Mouse (Mus musculus): Measurements from ENCODE around the gene Tepp. TPM values are rescaled to one million over a fixed set of nuclear protein-coding genes. Genes with fewer than 3 reads are reported as not detected.
A peak's percentile ranks its signal among the peaks of the same experiment; 100 is the strongest.

Tepp gene
- polyA plus RNA-seq, 1 experiment from 2014 or later, result 1.3 TPM

- H3K27me3 ChIP-seq, result no peaks in the 10 kb centered on the region
- peak overlapping the region; percentile 99 for H3K9ac ChIP-seq (replicated peaks)
- peaks cover 24% of the 10 kb centered on the region for H3K4me1 ChIP-seq
- H3K4me2 ChIP-seq (replicated peaks), result peak overlapping the region; percentile 80
- no peak; the same call in 1 of the 2 replicates for ATAC-seq (replicated peaks)
- peaks cover 23% of the 10 kb centered on the region for H3K36me3 ChIP-seq
- WGBS, result 26% methylated on average over 21 of the region's 21 CpGs
- H3K4me3 ChIP-seq, result peak overlapping the region; percentile 88
- no peaks in the 10 kb centered on the region for H3K9me3 ChIP-seq
- peak overlapping the region; percentile 94 for H3K27ac ChIP-seq (replicated peaks)
Measured at GRCm38 (mm10) chr8:95332437-95333199, 22.3 kb downstream of the Tepp start.

GRCm38 (mm10) chr8:95335706-95336105 lies 25.3 kb downstream of the Tepp start:
- Histone ChIP-seq H3K4me3 (no peak overlapping the region), H3K9ac (replicated peaks) (no peak overlapping the region), H3K36me3 (peaks cover 22% of the 10 kb centered on the region), H3K4me1 (peaks cover 12% of the 10 kb centered on the region), H3K9me3 (no peaks in the 10 kb centered on the region), H3K27me3 (no peaks in the 10 kb centered on the region), H3K4me2 (replicated peaks) (no peak overlapping the region), H3K27ac (replicated peaks) (no peak overlapping the region)
- WGBS, result 91% methylated on average over 1 of the region's 1 CpGs
- ATAC-seq (replicated peaks), result no peak

- Histone ChIP-seq H3K9ac (replicated peaks) (no peak overlapping the region), H3K36me3 (peaks cover 28% of the 10 kb centered on the region), H3K4me2 (replicated peaks) (no peak overlapping the region), H3K4me3 (no peak overlapping the region), H3K27ac (replicated peaks) (no peak overlapping the region), H3K27me3 (no peaks in the 10 kb centered on the region), H3K9me3 (no peaks in the 10 kb centered on the region), H3K4me1 (peaks cover 10% of the 10 kb centered on the region; the same call in 1 of the 2 replicates)
- ATAC-seq (replicated peaks), result no peak
Measured at GRCm38 (mm10) chr8:95336363-95336762, 26.0 kb downstream of the Tepp start.

GRCm38 (mm10) chr8:95341721-95342120 lies 31.4 kb downstream of the Tepp start:
- H3K4me2 ChIP-seq (replicated peaks), result no peak overlapping the region
- H3K4me1 ChIP-seq, result peaks cover under 1% of the 10 kb centered on the region
- no peak overlapping the region for H3K4me3 ChIP-seq
- no peak overlapping the region for H3K27ac ChIP-seq (replicated peaks)
- peaks cover 48% of the 10 kb centered on the region for H3K36me3 ChIP-seq
- no peak overlapping the region for H3K9ac ChIP-seq (replicated peaks)
- ATAC-seq (replicated peaks), result no peak
- H3K9me3 ChIP-seq, result no peaks in the 10 kb centered on the region
- WGBS, result 47% methylated on average over 5 of the region's 5 CpGs
- no peaks in the 10 kb centered on the region for H3K27me3 ChIP-seq

- H3K27ac ChIP-seq (replicated peaks), result no peak overlapping the region
- H3K9me3 ChIP-seq, result no peaks in the 10 kb centered on the region
- no peak overlapping the region for H3K9ac ChIP-seq (replicated peaks)
- no peak for ATAC-seq (replicated peaks)
- no peak overlapping the region for H3K4me2 ChIP-seq (replicated peaks)
- H3K36me3 ChIP-seq, result peaks cover 34% of the 10 kb centered on the region
- WGBS, result 76% methylated on average over 6 of the region's 6 CpGs
- no peaks in the 10 kb centered on the region for H3K27me3 ChIP-seq
- H3K4me1 ChIP-seq, result peaks cover 20% of the 10 kb centered on the region
- no peak overlapping the region for H3K4me3 ChIP-seq
Measured at GRCm38 (mm10) chr8:95344668-95345067, 34.3 kb downstream of the Tepp start.

- Histone ChIP-seq H3K4me2 (replicated peaks) (no peak overlapping the region), H3K4me1 (peaks cover 33% of the 10 kb centered on the region), H3K4me3 (no peak overlapping the region), H3K9me3 (no peaks in the 10 kb centered on the region), H3K36me3 (peaks cover 20% of the 10 kb centered on the region), H3K9ac (replicated peaks) (no peak overlapping the region), H3K27ac (replicated peaks) (no peak overlapping the region), H3K27me3 (no peaks in the 10 kb centered on the region)
- 31% methylated on average over 8 of the region's 8 CpGs for WGBS
- ATAC-seq (replicated peaks), result peak; percentile 44
Measured at GRCm38 (mm10) chr8:95346643-95347545, 36.5 kb downstream of the Tepp start.

- Histone ChIP-seq H3K4me3 (no peak overlapping the region), H3K4me2 (replicated peaks) (no peak overlapping the region), H3K27ac (replicated peaks) (no peak overlapping the region), H3K9ac (replicated peaks) (no peak overlapping the region), H3K36me3 (peaks cover 18% of the 10 kb centered on the region), H3K4me1 (peaks cover 37% of the 10 kb centered on the region), H3K9me3 (no peaks in the 10 kb centered on the region), H3K27me3 (no peaks in the 10 kb centered on the region)
- WGBS, result 90% methylated on average over 2 of the region's 2 CpGs
- ATAC-seq (replicated peaks), result no peak
Measured at GRCm38 (mm10) chr8:95348356-95348755, 38.0 kb downstream of the Tepp start.

GRCm38 (mm10) chr8:95348811-95349630 lies 38.7 kb downstream of the Tepp start:
- Histone ChIP-seq H3K27me3 (no peaks in the 10 kb centered on the region), H3K4me3 (no peak overlapping the region), H3K27ac (replicated peaks) (peak overlapping the region; percentile 53), H3K9me3 (no peaks in the 10 kb centered on the region), H3K36me3 (peaks cover 11% of the 10 kb centered on the region), H3K4me2 (replicated peaks) (peak overlapping the region; percentile 23), H3K4me1 (peaks cover 43% of the 10 kb centered on the region), H3K9ac (replicated peaks) (no peak overlapping the region)
- ATAC-seq (replicated peaks), result peak; percentile 17; the same call in 1 of the 2 replicates
- 32% methylated on average over 19 of the region's 19 CpGs for WGBS

GRCm38 (mm10) chr8:95351461-95351860 lies 41.1 kb downstream of the Tepp start:
- no peak overlapping the region for H3K9ac ChIP-seq (replicated peaks)
- H3K9me3 ChIP-seq, result no peaks in the 10 kb centered on the region
- H3K27me3 ChIP-seq, result no peaks in the 10 kb centered on the region
- peak overlapping the region; percentile 83 for H3K4me3 ChIP-seq
- H3K4me1 ChIP-seq, result peaks cover 50% of the 10 kb centered on the region
- 3% methylated on average over 15 of the region's 15 CpGs for WGBS
- no peak for ATAC-seq (replicated peaks)
- H3K36me3 ChIP-seq, result no peaks in the 10 kb centered on the region
- peak overlapping the region; percentile 81 for H3K4me2 ChIP-seq (replicated peaks)
- H3K27ac ChIP-seq (replicated peaks), result no peak overlapping the region

GRCm38 (mm10) chr8:95352151-95352870 lies 41.9 kb downstream of the Tepp start, which contains the start of gene Mmp15:
Gene Mmp15 (plus strand): TSS chr8:95352268.
- Histone ChIP-seq H3K36me3 (no peaks in the 10 kb centered on the region), H3K27ac (replicated peaks) (peak within 1 kb of the TSS; percentile 89), H3K9me3 (no peaks in the 10 kb centered on the region), H3K4me2 (replicated peaks) (peak within 1 kb of the TSS; percentile 81), H3K27me3 (no peaks in the 10 kb centered on the region), H3K4me3 (peak within 1 kb of the TSS; percentile 83), H3K4me1 (peaks cover 47% of the 10 kb centered on the region), H3K9ac (replicated peaks) (peak within 1 kb of the TSS; percentile 78)
- under 1% methylated on average over 78 of the region's 80 CpGs for WGBS
- ATAC-seq (replicated peaks), result peak; percentile 78

All from forebrain, embryonic 15.5 days (tissue).